Mouse (Mus musculus) neural tube, embryonic 14.5 days (tissue): ENCODE data around the gene Ddx5. TPM values are rescaled to one million over a fixed set of nuclear protein-coding genes. Genes with fewer than 3 reads are reported as not detected.

Source experiments
- ATAC-seq: fragments of 200-750 bp; cut with Nextera tagmentation; 2 replicates; pipeline ENCODE4 v1.8.0; 2017; ENCODE audit warnings: low read depth, mild to moderate bottlenecking, moderate TSS enrichment, moderate library complexity
- H3K27ac ChIP-seq: fragments of 300-500 bp; sonication (generic); 2 replicates; pipeline ENCODE4 v1.5.1; 2014; ENCODE audit warnings: low read depth, mild to moderate bottlenecking, control low read depth, low read length, moderate library complexity, mixed read lengths
- H3K27me3 ChIP-seq: fragments of 300-500 bp; sonication (generic); 2 replicates; pipeline ENCODE4 v1.6.1; 2014; ENCODE audit warnings: low read length; ENCODE audit not compliant: control insufficient read depth, insufficient read depth
- H3K36me3 ChIP-seq: fragments of 300-500 bp; sonication (generic); 2 replicates; pipeline ENCODE4 v1.6.1; 2014; ENCODE audit warnings: low read length, mixed read lengths; ENCODE audit not compliant: control insufficient read depth, insufficient read depth
- H3K4me1 ChIP-seq: fragments of 300-500 bp; sonication (generic); 2 replicates; pipeline ENCODE4 v1.6.1; 2014; ENCODE audit warnings: low read length; ENCODE audit not compliant: control insufficient read depth, insufficient read depth
- H3K4me2 ChIP-seq: fragments of 300-500 bp; sonication (generic); 2 replicates; pipeline ENCODE4 v1.6.1; 2014; ENCODE audit warnings: mild to moderate bottlenecking, low read depth, low read length, control low read depth
- H3K4me3 ChIP-seq: fragments of 300-500 bp; sonication (generic); 2 replicates; pipeline ENCODE4 v1.5.1; 2014; ENCODE audit warnings: low read depth, low read length, control low read depth, mixed read lengths
- H3K9ac ChIP-seq: fragments of 300-500 bp; sonication (generic); replicated peaks from 2 replicates; pipeline ENCODE4 v1.6.1; 2014; ENCODE audit warnings: low read depth, mild to moderate bottlenecking, control low read depth, low read length, mixed read lengths
- H3K9me3 ChIP-seq: fragments of 300-500 bp; sonication (generic); 2 replicates; pipeline ENCODE4 v1.6.1; 2016; ENCODE audit warnings: low read length; ENCODE audit not compliant: control insufficient read depth
- WGBS: fragments of 180-500 bp; shearing (Covaris S2); extraction: QIAGEN DNeasy Blood & Tissue Kit; methylation state at CpG from one replicate; pipeline ENCODE4 v1.1.7; 2014; 5-methylcytosine and 5-hydroxymethylcytosine counted together
- polyA plus RNA-seq: library from polyadenylated mRNA; unstranded; fragments of >200 nt; fragmentation: Nextera tagmentation; extraction: Ambion mirVana; gene quantifications from 2 replicates; pipeline ENCODE4 v1.2.1, GENCODE M21; 2014

Gene Ddx5
- 447 and 486 TPM in 2 replicates for polyA plus RNA-seq

DNA sequence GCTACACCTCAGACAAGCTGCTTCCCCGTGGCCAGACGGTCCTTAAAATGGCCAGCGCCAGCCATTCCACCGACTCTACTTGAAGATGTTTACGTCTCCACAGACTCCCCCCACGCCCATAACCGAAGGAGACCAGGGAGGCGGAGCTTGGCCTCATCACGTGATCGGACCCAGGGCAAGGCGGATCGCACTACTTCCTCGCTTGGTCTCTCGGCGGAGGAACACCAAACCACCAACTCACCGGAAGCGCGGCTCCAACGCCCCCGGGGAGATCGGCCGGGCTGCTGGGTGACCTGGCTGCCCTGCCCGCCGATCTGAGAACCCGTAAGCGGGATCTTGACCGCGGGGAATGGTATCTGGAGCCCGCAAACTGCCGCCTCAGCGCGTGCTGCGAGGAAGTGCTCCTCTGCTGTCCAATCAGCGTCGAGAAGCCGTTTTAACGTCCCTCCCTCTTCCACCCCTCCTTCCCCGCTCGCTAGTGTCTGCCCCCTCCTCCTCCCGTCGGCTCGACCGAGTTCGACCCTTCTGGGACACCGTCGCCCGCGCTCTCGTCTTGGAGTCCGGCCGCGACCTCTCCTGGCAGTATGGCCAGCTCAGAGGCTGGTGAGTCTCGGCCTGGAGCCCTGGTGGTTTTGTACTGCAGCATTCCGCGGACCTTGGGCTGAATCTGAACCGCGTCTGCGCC, at the start of gene Ddx5, which contains the start of gene Cep95:
TSS of gene Ddx5 (minus strand) at position 411 of the 685 bp plus-strand sequence.
TSS of gene Cep95 (plus strand) at position 478 of the 685 bp plus-strand sequence.
- WGBS: under 1% methylated on average over 50 of the region's 58 CpGs
- peaks cover 20% of the 10 kb centered on the region for H3K4me1 ChIP-seq
- H3K36me3 ChIP-seq: peaks cover 29% of the 10 kb centered on the region
- H3K4me2 ChIP-seq: peak within 1 kb of the TSS; percentile 52
- H3K9me3 ChIP-seq: no peaks in the 10 kb centered on the region
- H3K27me3 ChIP-seq: no peaks in the 10 kb centered on the region
- peak; percentile 91 for ATAC-seq
- H3K4me3 ChIP-seq: peak within 1 kb of the TSS; percentile 72
- peak within 1 kb of the TSS; percentile 99 for H3K27ac ChIP-seq
- H3K9ac ChIP-seq: peak within 1 kb of the TSS; percentile 98

DNA sequence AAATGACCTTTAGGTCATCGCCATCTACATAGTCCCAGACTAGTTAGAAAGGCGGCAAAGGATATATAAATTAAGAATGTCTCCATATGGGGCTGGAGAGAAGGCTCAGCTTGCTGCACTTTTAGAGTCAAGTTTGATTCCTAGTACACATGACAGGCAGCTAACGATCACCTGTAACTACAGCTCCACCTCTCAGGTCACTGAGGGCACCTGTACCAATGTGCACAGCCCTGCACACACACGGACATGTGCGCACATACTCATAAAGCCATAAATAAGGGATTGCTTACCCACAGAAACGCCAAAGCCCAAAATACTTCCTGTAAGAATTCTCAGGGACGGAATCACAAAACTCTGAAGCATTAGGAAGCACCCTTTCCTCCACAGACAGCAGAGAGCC, 39.1 kb upstream of the Ddx5 start:
- Histone ChIP-seq H3K9ac (no peak overlapping the region), H3K4me3 (no peak overlapping the region), H3K9me3 (no peaks in the 10 kb centered on the region), H3K27ac (no peak overlapping the region), H3K27me3 (no peaks in the 10 kb centered on the region), H3K36me3 (peaks cover 18% of the 10 kb centered on the region), H3K4me1 (no peaks in the 10 kb centered on the region), H3K4me2 (no peak overlapping the region)
- 95% methylated on average over 7 of the region's 7 CpGs for WGBS
- no peak for ATAC-seq

DNA sequence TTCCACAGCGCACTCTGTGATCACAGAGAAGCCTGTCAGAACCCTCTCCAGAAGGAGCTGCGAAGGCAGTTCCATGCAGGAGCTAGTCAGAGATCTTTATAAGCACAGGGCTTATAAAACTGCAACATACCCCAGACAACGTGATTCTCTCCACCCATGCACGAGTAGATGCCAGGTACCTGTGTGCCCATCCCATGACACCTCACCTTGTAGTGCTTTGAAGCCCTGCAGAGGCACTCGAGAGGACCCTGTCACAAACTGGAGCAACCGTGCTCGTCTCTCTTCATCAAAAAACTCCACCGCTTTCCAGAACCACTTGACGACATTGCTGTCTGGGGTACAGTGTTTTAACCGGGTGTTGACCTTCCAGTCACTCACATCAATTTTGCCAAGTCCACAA, 35.4 kb upstream of the Ddx5 start:
- Histone ChIP-seq H3K27me3 (no peaks in the 10 kb centered on the region), H3K9ac (no peak overlapping the region), H3K4me2 (no peak overlapping the region), H3K36me3 (peaks cover 15% of the 10 kb centered on the region; the same call in 1 of the 2 replicates), H3K27ac (no peak overlapping the region), H3K4me1 (no peaks in the 10 kb centered on the region), H3K9me3 (no peaks in the 10 kb centered on the region), H3K4me3 (no peak overlapping the region)
- ATAC-seq: no peak
- WGBS: 97% methylated on average over 10 of the region's 10 CpGs

DNA sequence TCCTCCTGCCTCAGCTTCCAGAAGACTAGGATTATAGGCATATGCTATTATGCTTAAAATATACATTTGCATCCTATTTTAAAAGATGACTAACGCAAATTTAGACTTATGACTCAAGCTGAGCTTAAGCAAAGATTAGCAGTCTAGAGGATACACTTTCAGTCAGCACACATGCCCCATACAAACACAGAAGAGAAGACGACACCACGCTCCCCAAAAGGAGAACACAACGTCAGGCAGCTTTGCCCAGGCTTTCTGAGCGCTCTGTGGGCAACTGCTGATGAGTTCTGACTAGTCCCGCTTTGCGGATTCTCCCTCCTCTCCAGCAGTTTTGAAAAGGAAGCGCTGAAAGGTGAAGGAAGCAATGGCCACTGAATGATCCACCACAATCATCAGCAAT, 34.8 kb upstream of the Ddx5 start:
- H3K4me1 ChIP-seq: 0 out of 2 replicates have a peak, but pooled peaks cover 2% of the 10 kb centered on the region
- H3K9me3 ChIP-seq: no peaks in the 10 kb centered on the region
- no peaks in the 10 kb centered on the region for H3K27me3 ChIP-seq
- no peak overlapping the region for H3K4me3 ChIP-seq
- no peak overlapping the region for H3K9ac ChIP-seq
- H3K36me3 ChIP-seq: peaks cover 18% of the 10 kb centered on the region; the same call in 1 of the 2 replicates
- WGBS: 93% methylated on average over 8 of the region's 8 CpGs
- no peak overlapping the region for H3K4me2 ChIP-seq
- no peak overlapping the region for H3K27ac ChIP-seq
- ATAC-seq: no peak

DNA sequence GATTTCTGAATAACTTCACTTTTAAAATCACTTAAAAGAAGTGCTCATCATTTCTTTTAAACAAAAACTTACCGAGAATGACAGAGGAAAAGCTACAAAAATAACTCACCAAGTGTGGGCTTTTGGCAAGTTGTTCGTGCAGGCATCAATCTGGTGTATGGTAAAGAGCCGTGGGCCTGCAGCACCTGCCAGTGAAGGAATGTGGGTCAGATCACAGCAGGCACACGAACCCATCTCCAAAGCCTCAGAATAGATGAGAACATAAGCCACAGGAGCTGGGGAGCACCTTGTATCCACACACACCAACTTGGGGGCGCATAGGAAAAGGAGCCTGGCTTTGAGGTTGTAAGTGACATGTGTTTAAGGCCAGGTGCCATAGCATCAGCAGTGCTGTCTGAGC, 33.9 kb upstream of the Ddx5 start:
- no peak overlapping the region for H3K27ac ChIP-seq
- no peak overlapping the region for H3K9ac ChIP-seq
- no peak overlapping the region for H3K4me3 ChIP-seq
- no peaks in the 10 kb centered on the region for H3K27me3 ChIP-seq
- no peaks in the 10 kb centered on the region for H3K9me3 ChIP-seq
- WGBS: 84% methylated on average over 5 of the region's 5 CpGs
- no peak overlapping the region for H3K4me2 ChIP-seq
- no peak for ATAC-seq
- H3K36me3 ChIP-seq: peaks cover 18% of the 10 kb centered on the region; the same call in 1 of the 2 replicates
- H3K4me1 ChIP-seq: 0 out of 2 replicates have a peak, but pooled peaks cover 2% of the 10 kb centered on the region

DNA sequence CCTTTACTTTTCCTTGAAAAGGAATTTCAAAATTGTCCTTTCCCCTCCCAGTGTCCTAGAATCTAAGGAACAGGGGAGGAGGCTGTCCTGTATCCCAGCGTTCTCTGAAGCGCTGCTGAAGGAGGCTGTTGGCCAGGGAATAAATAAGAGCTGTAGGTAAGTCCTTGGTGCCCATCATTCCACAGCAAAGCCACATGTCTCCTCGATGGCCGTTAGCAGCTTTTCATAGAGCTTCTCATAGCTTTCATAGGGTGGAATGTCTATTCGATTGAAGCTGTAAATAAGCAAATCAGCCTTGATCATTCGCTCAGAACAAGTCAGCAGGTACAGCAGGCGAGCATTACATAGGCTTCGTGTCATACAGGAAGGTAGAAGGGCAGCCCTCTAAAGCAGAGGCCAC, 33.5 kb upstream of the Ddx5 start:
- H3K36me3 ChIP-seq: peaks cover 18% of the 10 kb centered on the region; the same call in 1 of the 2 replicates

DNA sequence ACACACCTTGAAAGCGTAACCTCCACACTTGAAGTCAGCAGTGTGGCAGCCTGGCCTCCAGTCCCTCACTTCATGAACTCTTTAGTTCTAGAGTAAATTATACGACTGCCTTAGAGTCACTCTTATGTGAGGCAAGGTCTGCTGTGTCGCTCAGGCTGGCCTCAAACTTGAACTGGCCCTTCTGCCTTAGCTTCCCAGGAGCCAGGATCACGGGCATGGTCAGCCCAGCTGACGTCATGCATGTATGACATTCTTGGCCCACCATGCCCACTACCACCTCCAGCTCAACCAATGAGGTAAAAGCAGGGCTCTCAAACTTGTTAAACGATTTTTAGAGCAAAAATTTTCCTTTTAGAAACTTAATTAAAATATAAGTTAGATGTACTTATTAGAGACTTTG, 32.4 kb upstream of the Ddx5 start:
- Histone ChIP-seq H3K9me3 (no peaks in the 10 kb centered on the region), H3K4me2 (no peak overlapping the region), H3K4me1 (0 out of 2 replicates have a peak, but pooled peaks cover 2% of the 10 kb centered on the region), H3K9ac (no peak overlapping the region), H3K36me3 (peaks cover 26% of the 10 kb centered on the region; the same call in 1 of the 2 replicates), H3K27me3 (no peaks in the 10 kb centered on the region), H3K4me3 (no peak overlapping the region), H3K27ac (peak overlapping the region; percentile 2; the same call in 1 of the 2 replicates)
- ATAC-seq: no peak
- 86% methylated on average over 6 of the region's 6 CpGs for WGBS

More for the DNA sequence above, 33.5 kb upstream of the Ddx5 start:
- no peak overlapping the region for H3K27ac ChIP-seq
- 0 out of 2 replicates have a peak, but pooled peaks cover 2% of the 10 kb centered on the region for H3K4me1 ChIP-seq
- no peak for ATAC-seq
- no peaks in the 10 kb centered on the region for H3K27me3 ChIP-seq
- WGBS: 94% methylated on average over 8 of the region's 8 CpGs
- H3K9me3 ChIP-seq: no peaks in the 10 kb centered on the region
- H3K4me3 ChIP-seq: no peak overlapping the region
- no peak overlapping the region for H3K9ac ChIP-seq
- no peak overlapping the region for H3K4me2 ChIP-seq

DNA sequence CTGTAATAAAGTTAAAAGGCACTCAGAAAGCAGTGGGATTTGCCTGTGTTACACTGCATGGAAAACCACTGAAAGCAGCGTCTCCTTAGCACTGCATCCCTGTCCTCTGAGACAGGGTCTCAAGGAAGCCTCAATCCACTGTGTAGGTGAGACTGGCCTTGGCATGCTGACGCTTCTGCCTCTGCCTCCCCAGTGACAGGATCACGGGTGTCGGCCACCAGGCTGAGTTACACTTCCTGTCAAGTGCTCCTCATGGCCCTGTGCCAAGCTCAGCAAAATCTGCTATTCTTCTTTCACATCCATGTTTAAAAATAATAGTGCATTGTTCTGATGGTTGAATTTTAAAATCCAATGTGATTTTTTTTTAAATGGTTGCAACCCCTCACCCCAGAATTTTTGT, 32.0 kb upstream of the Ddx5 start:
- Histone ChIP-seq H3K9me3 (no peaks in the 10 kb centered on the region), H3K4me2 (no peak overlapping the region), H3K36me3 (peaks cover 30% of the 10 kb centered on the region; the same call in 1 of the 2 replicates), H3K9ac (no peak overlapping the region), H3K27ac (no peak overlapping the region; the same call in 1 of the 2 replicates), H3K4me1 (0 out of 2 replicates have a peak, but pooled peaks cover 2% of the 10 kb centered on the region), H3K27me3 (no peaks in the 10 kb centered on the region), H3K4me3 (no peak overlapping the region)
- 62% methylated on average over 4 of the region's 4 CpGs for WGBS
- ATAC-seq: no peak

DNA sequence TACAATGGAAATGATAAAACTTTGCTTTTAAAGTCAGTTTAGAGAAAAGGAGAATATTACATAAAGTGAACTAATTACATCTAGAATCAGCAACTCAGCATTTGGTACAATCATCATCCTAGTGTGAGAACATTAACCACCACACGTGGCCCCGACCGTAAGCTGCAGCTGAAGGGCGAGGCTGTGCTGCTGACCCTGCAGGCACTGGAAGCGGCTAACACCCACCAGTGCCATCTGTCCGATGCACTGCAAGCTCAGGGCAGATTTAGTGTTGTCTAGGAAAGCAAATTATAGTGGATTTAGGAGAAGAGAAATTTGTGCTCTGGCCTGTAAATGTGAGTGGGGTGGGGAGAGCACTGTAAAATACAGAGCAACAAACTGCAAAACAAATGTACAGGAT, 31.3 kb upstream of the Ddx5 start:
- WGBS: 62% methylated on average over 6 of the region's 6 CpGs
- H3K4me3 ChIP-seq: no peak overlapping the region
- no peak overlapping the region for H3K27ac ChIP-seq
- no peaks in the 10 kb centered on the region for H3K9me3 ChIP-seq
- 0 out of 2 replicates have a peak, but pooled peaks cover 2% of the 10 kb centered on the region for H3K4me1 ChIP-seq
- H3K9ac ChIP-seq: no peak overlapping the region
- no peak overlapping the region for H3K4me2 ChIP-seq
- H3K27me3 ChIP-seq: no peaks in the 10 kb centered on the region
- peaks cover 37% of the 10 kb centered on the region for H3K36me3 ChIP-seq
- no peak for ATAC-seq
